In genomic region chr6:13837916-13838676, GRCm38 (mm10) we compare ENCODE assay signal across 8 mouse cellular contexts. TPM values are rescaled to one million over a fixed set of nuclear protein-coding genes. Genes with fewer than 3 reads are reported as not detected.
DNase-seq lines count a peak whose midpoint lies in the region; ATAC-seq and TF ChIP-seq lines count a peak whose summit lies in the region.

No protein-coding gene starts in this region.

- H3K4me2 ChIP-seq in CH12.LX (ENCODE audit: insufficient read depth, low read depth, poor library complexity, severe bottlenecking): peak overlapping the region; percentile 98
- H3K4me2 ChIP-seq in liver, embryonic 14.5 days (ENCODE audit: low read depth): peak overlapping the region; percentile 62

- no peak for TF ChIP-seq RAD21 in CH12.LX (IDR thresholded peaks at IDR 0.05; ENCODE audit: low read depth, low read length)

- no peak for TF ChIP-seq POLR2A in CH12.LX (IDR thresholded peaks at IDR 0.05; ENCODE audit: low read depth, low read length)
- TF ChIP-seq POLR2A in small intestine, adult 2 months (IDR thresholded peaks at IDR 0.05; ENCODE audit: low read depth, low read length): no peak

- H3K9ac ChIP-seq in CH12.LX (ENCODE audit: insufficient read depth, low read depth): peak overlapping the region; percentile 89
- H3K9ac ChIP-seq in liver, embryonic 14.5 days (replicated peaks): no peak overlapping the region

- H3K27ac ChIP-seq in CH12.LX (ENCODE audit: insufficient read depth, low read depth): no peak overlapping the region
- peak overlapping the region; percentile 92 for H3K27ac ChIP-seq in embryonic facial prominence, embryonic 10.5 days (replicated peaks)
- no peak overlapping the region for H3K27ac ChIP-seq in liver, embryonic 14.5 days
- no peak overlapping the region for H3K27ac ChIP-seq in small intestine, adult 2 months (ENCODE audit: insufficient read depth, low read depth, low read length)

- H3K36me3 ChIP-seq in CH12.LX (replicated peaks in 1 of 2; ENCODE audit: control insufficient read depth in 1 of 2, insufficient read depth in 1 of 2, low read length in 1 of 2): no peaks in the 10 kb centered on the region
- no peaks in the 10 kb centered on the region for H3K36me3 ChIP-seq in embryonic facial prominence, embryonic 10.5 days (replicated peaks)
- no peaks in the 10 kb centered on the region for H3K36me3 ChIP-seq in liver, embryonic 14.5 days (replicated peaks; ENCODE audit: control insufficient read depth, insufficient read depth, low read depth)
- H3K36me3 ChIP-seq in small intestine, adult 2 months (ENCODE audit: control insufficient read depth, insufficient read depth, low read length): no peaks in the 10 kb centered on the region

- peak overlapping the region; percentile 30 to 69 (median 59) for H3K4me3 ChIP-seq in CH12.LX (replicated peaks in 1 of 3; ENCODE audit: low read depth in 2 of 3, low read length in 2 of 3, poor library complexity in 1 of 3)
- peak overlapping the region; percentile 70 for H3K4me3 ChIP-seq in embryonic facial prominence, embryonic 10.5 days
- H3K4me3 ChIP-seq in liver, embryonic 14.5 days (ENCODE audit: insufficient read depth in 1 of 2, low read depth in 2 of 2, low read length in 2 of 2): peak overlapping the region; percentile 45 to 50
- H3K4me3 ChIP-seq in small intestine, adult 2 months (ENCODE audit: low read depth, low read length): peak overlapping the region; percentile 59

- H3K9me3 ChIP-seq in CH12.LX (replicated peaks; ENCODE audit: low read length): no peaks in the 10 kb centered on the region
- no peaks in the 10 kb centered on the region for H3K9me3 ChIP-seq in embryonic facial prominence, embryonic 10.5 days
- no peaks in the 10 kb centered on the region for H3K9me3 ChIP-seq in liver, embryonic 14.5 days (ENCODE audit: control insufficient read depth, low read length)

- no peak for TF ChIP-seq EP300 in CH12.LX (IDR thresholded peaks at IDR 0.05; ENCODE audit: low read length)
- no peak for TF ChIP-seq EP300 in liver, embryonic 14.5 days (IDR thresholded peaks at IDR 0.05; ENCODE audit: low read depth)

- in situ Hi-C loops in CH12.LX (cut with MboI; ENCODE audit: low pct_ligation_motif_present, low pct_unique_long_range_greater_than_20kb, low sequenced_read_pairs): no loop called here

- dilution Hi-C loops in CH12.LX (cut with MboI; ENCODE audit: extremely low pct_ligation_motif_present, extremely low pct_unique_long_range_greater_than_20kb, low sequenced_read_pairs): no loop called here

- WGBS in embryonic facial prominence, embryonic 10.5 days: 1% methylated on average over 19 of the region's 19 CpGs
- WGBS in liver, embryonic 14.5 days (ENCODE audit: insufficient replicate concordance): 5% methylated on average over 19 of the region's 19 CpGs
- WGBS in small intestine, adult 2 months: 3% methylated on average over 19 of the region's 19 CpGs

- DNase-seq in adrenal gland, adult (ENCODE audit: inconsistent age in 2 of 2, low spot score in 1 of 2): peak; percentile 3 to 37
- no peak for DNase-seq in adrenal gland, postnatal 25 days
- no peak for DNase-seq in CH12.LX (ENCODE audit: extremely low read depth)
- DNase-seq in embryonic facial prominence, embryonic 10.5 days (ENCODE audit: low spot score): peak; percentile 21
- DNase-seq in induced T-regulatory cell, adult 2 months (ENCODE audit: low read depth): peak; percentile 20
- DNase-seq in liver, embryonic 14.5 days (ENCODE audit: low read depth in 3 of 3, low spot score in 3 of 3): peak in 1 of 3 experiments; percentile 3
- DNase-seq in gastrocnemius, postnatal 10 days: no peak

- no peak for ATAC-seq in liver, embryonic 14.5 days (ENCODE audit: insufficient read depth)

- H3K27me3 ChIP-seq in CH12.LX (replicated peaks): no peaks in the 10 kb centered on the region
- H3K27me3 ChIP-seq in embryonic facial prominence, embryonic 10.5 days (replicated peaks; ENCODE audit: low read depth, poor library complexity, severe bottlenecking): peaks cover 23% of the 10 kb centered on the region
- peaks cover 7% of the 10 kb centered on the region for H3K27me3 ChIP-seq in liver, embryonic 14.5 days (ENCODE audit: control insufficient read depth, insufficient read depth, low read length)
- H3K27me3 ChIP-seq in small intestine, adult 2 months (ENCODE audit: control insufficient read depth, insufficient read depth, low read length): peaks cover 4% of the 10 kb centered on the region

- H3K79me2 ChIP-seq in CH12.LX (replicated peaks; ENCODE audit: control insufficient read depth, extremely low read depth, insufficient read depth, poor library complexity, severe bottlenecking): no peaks in the 10 kb centered on the region

- no peak for TF ChIP-seq CTCF in CH12.LX (conservative IDR thresholded peaks at IDR 0.05 in 1 of 2, IDR thresholded peaks at IDR 0.05 in 1 of 2; ENCODE audit: low read depth in 2 of 2, low read length in 2 of 2)
- TF ChIP-seq CTCF in liver, embryonic 14.5 days (IDR thresholded peaks at IDR 0.05; ENCODE audit: low read depth): no peak
- TF ChIP-seq CTCF in small intestine, adult 2 months (IDR thresholded peaks at IDR 0.05; ENCODE audit: extremely low read depth, insufficient read length, insufficient replicate concordance, low read depth, low read length): no peak

- peaks cover 6 to 8% of the 10 kb centered on the region in 2 experiments for H3K4me1 ChIP-seq in CH12.LX (ENCODE audit: control insufficient read depth in 1 of 2, insufficient read depth in 2 of 2)
- H3K4me1 ChIP-seq in embryonic facial prominence, embryonic 10.5 days: peaks cover 7% of the 10 kb centered on the region; the same call in 1 of the 2 replicates
- peaks cover 0 to 3% of the 10 kb centered on the region in 2 experiments; a peak in 1 of 4 replicates for H3K4me1 ChIP-seq in liver, embryonic 14.5 days (replicated peaks; ENCODE audit: control insufficient read depth in 2 of 2, insufficient read depth in 2 of 2, low read length in 1 of 2)
- no peaks in the 10 kb centered on the region; the same call in 1 of the 2 replicates for H3K4me1 ChIP-seq in small intestine, adult 2 months (ENCODE audit: control insufficient read depth, insufficient read depth, insufficient read length, low read length)

TF ChIP-seq in CH12.LX, 34 proteins besides CTCF, POLR2A, EP300 and RAD21:
- TF ChIP-seq SMC3 (IDR thresholded peaks at IDR 0.05; ENCODE audit: low read depth, low read length): no peak
- no peak for TF ChIP-seq CHD1 (IDR thresholded peaks at IDR 0.05; ENCODE audit: low read depth, low read length)
- TF ChIP-seq ZNF384 (IDR thresholded peaks at IDR 0.05; ENCODE audit: low read depth, low read length): peak; percentile 84
- TF ChIP-seq KAT2A (IDR thresholded peaks at IDR 0.05; ENCODE audit: insufficient replicate concordance, low read length): no peak
- TF ChIP-seq USF2 (conservative IDR thresholded peaks at IDR 0.05; ENCODE audit: low read depth, low read length): no peak
- no peak for TF ChIP-seq MEF2A (IDR thresholded peaks at IDR 0.05; ENCODE audit: borderline replicate concordance, low read depth, low read length)
- TF ChIP-seq MAZ (IDR thresholded peaks at IDR 0.05; ENCODE audit: low read depth, low read length): no peak
- TF ChIP-seq NRF1 (IDR thresholded peaks at IDR 0.05; ENCODE audit: low read depth, low read length): peak; percentile 86
- no peak for TF ChIP-seq NELFE (IDR thresholded peaks at IDR 0.05; ENCODE audit: low read depth, low read length)
- no peak for TF ChIP-seq ELF1 (IDR thresholded peaks at IDR 0.05; ENCODE audit: low read depth, low read length)
- TF ChIP-seq MYC (IDR thresholded peaks at IDR 0.05; ENCODE audit: low read depth, low read length): no peak
- TF ChIP-seq USF1 (IDR thresholded peaks at IDR 0.05; ENCODE audit: low read depth, low read length): no peak
- no peak for TF ChIP-seq JUND (conservative IDR thresholded peaks at IDR 0.05; ENCODE audit: low read depth, low read length)
- no peak for TF ChIP-seq HCFC1 (IDR thresholded peaks at IDR 0.05; ENCODE audit: low read depth, low read length)
- TF ChIP-seq ZMIZ1 (IDR thresholded peaks at IDR 0.05; ENCODE audit: low read depth, low read length): no peak
- TF ChIP-seq MXI1 (IDR thresholded peaks at IDR 0.05; ENCODE audit: low read depth, low read length): no peak
- TF ChIP-seq MAFK (IDR thresholded peaks at IDR 0.05; ENCODE audit: insufficient replicate concordance, low read length): no peak

RNA-seq across cellular contexts. Expression of gene Gpr85, which starts 1.6 kb away (rescaled TPM):
- total RNA-seq in adrenal gland, postnatal 25 days (2021): 0.95 and 1.6 TPM in 2 replicates
- total RNA-seq in CH12.LX (2012; rRNA removed) (0.13 and 0.59 TPM in 2 replicates), CH12.LX (2014; rRNA removed) (0.35 and 0.46 TPM in 2 replicates)
- polyA plus RNA-seq in CH12.LX (2012; ENCODE audit: insufficient read length, low read depth): 0.20 and 0.27 TPM in 2 replicates
- 4.0 and 4.4 TPM in 2 replicates for polyA plus RNA-seq in embryonic facial prominence, embryonic 10.5 days (2016; fragmentation: Nextera tagmentation; extraction: Ambion mirVana)
- 0.11 and 0.19 TPM in 2 replicates for polyA plus RNA-seq in liver, embryonic 14.5 days (2012; rRNA removed)
- polyA plus RNA-seq in liver, embryonic 14.5 days (2014; fragmentation: Nextera tagmentation; extraction: Ambion mirVana): 0.13 and 0.35 TPM in 2 replicates
- 0.77 and 1.3 TPM in 2 replicates for polyA plus RNA-seq in small intestine, adult 2 months (2012; rRNA removed)
- total RNA-seq in gastrocnemius, postnatal 10 days (2021): 1 to 10 TPM; 1.0 to 1.2 TPM

RNA-seq across cellular contexts. Expression of gene 2610001J05Rik, which starts 33.2 kb away (rescaled TPM):
- 43.1 and 46.1 TPM in 2 replicates for total RNA-seq in adrenal gland, postnatal 25 days (2021)
- total RNA-seq in CH12.LX (2012; rRNA removed) (36.9 and 41.3 TPM in 2 replicates), CH12.LX (2014; rRNA removed) (42.1 and 44.3 TPM in 2 replicates)
- polyA plus RNA-seq in CH12.LX (2012; ENCODE audit: insufficient read length, low read depth): 59.3 and 76.2 TPM in 2 replicates
- polyA plus RNA-seq in embryonic facial prominence, embryonic 10.5 days (2016; fragmentation: Nextera tagmentation; extraction: Ambion mirVana): 86.5 and 90.9 TPM in 2 replicates
- 18.1 and 27.7 TPM in 2 replicates for polyA plus RNA-seq in liver, embryonic 14.5 days (2012; rRNA removed)
- polyA plus RNA-seq in liver, embryonic 14.5 days (2014; fragmentation: Nextera tagmentation; extraction: Ambion mirVana): 27.8 and 27.9 TPM in 2 replicates
- polyA plus RNA-seq in small intestine, adult 2 months (2012; rRNA removed): 5.1 and 5.3 TPM in 2 replicates
- 10 to 100 TPM; 30.0 to 33.2 TPM for total RNA-seq in gastrocnemius, postnatal 10 days (2021)

Comparison
In these comparisons a context has a peak if more than half of its experiments do, and no peak if none do; other contexts are left out.
1. DNase-seq: peak in adrenal gland, adult (2 of 2), embryonic facial prominence, embryonic 10.5 days (single experiment) and induced T-regulatory cell, adult 2 months (single experiment); none in adrenal gland, postnatal 25 days (single experiment), CH12.LX (single experiment) and gastrocnemius, postnatal 10 days (single experiment).
2. Peak in every context shown above with its lines, with median percentiles within 50 percentile points of each other: H3K4me3 ChIP-seq.